Mouse (Mus musculus) limb, embryonic 11.5 days (tissue): ENCODE data around the gene Gpalpp1. TPM values are rescaled to one million over a fixed set of nuclear protein-coding genes. Genes with fewer than 3 reads are reported as not detected.
A peak's percentile ranks its signal among the peaks of the same experiment; 100 is the strongest.

Experiments used
- ATAC-seq: fragments of 200-750 bp; cut with Nextera tagmentation; 2 replicates; pipeline ENCODE4 v1.8.0; 2017; ENCODE audit warnings: low read depth; ENCODE audit not compliant: insufficient number of reproducible peaks, low FRiP score, low TSS enrichment
- DNase-seq: peaks from one replicate; pipeline ENCODE4 v3.0.0-alpha.2; 2015; ENCODE audit warnings: low spot score
- H3K27ac ChIP-seq: fragments of 300-500 bp; sonication (generic); replicated peaks from 2 replicates; pipeline ENCODE4 v1.5.1; 2014; ENCODE audit warnings: low read depth, mild to moderate bottlenecking, low read length
- H3K27me3 ChIP-seq: fragments of 300-500 bp; sonication (generic); 2 replicates; pipeline ENCODE4 v1.6.1; 2014; ENCODE audit warnings: mild to moderate bottlenecking, low read length, mixed read lengths; ENCODE audit not compliant: control insufficient read depth, insufficient read depth
- H3K36me3 ChIP-seq: fragments of 300-500 bp; sonication (generic); 2 replicates; pipeline ENCODE4 v1.6.1; 2014; ENCODE audit warnings: mild to moderate bottlenecking, low read length, moderate library complexity, mixed read lengths; ENCODE audit not compliant: control insufficient read depth, insufficient read depth
- H3K4me1 ChIP-seq: fragments of 300-500 bp; sonication (generic); 2 replicates; pipeline ENCODE4 v1.6.1; 2014; ENCODE audit warnings: low read length, mixed read lengths; ENCODE audit not compliant: control insufficient read depth, insufficient read depth
- H3K4me2 ChIP-seq: fragments of 300-500 bp; sonication (generic); 2 replicates; pipeline ENCODE4 v1.6.1; 2014; ENCODE audit warnings: low read depth, mild to moderate bottlenecking, moderate library complexity; ENCODE audit not compliant: severe bottlenecking
- H3K4me3 ChIP-seq: fragments of 300-500 bp; sonication (generic); 2 replicates; pipeline ENCODE4 v1.5.1; 2014; ENCODE audit warnings: low read depth, low read length
- H3K9ac ChIP-seq: fragments of 300-500 bp; sonication (generic); 2 replicates; pipeline ENCODE4 v1.6.1; 2014; ENCODE audit warnings: mild to moderate bottlenecking, low read length
- H3K9me3 ChIP-seq: fragments of 300-500 bp; sonication (generic); 2 replicates; pipeline ENCODE4 v1.6.1; 2016; ENCODE audit warnings: low read length; ENCODE audit not compliant: control insufficient read depth
- WGBS: fragments of 180-500 bp; shearing (Covaris S2); extraction: QIAGEN DNeasy Blood & Tissue Kit; methylation state at CpG from one replicate; pipeline ENCODE4 v1.1.7; 2014; 5-methylcytosine and 5-hydroxymethylcytosine counted together
- polyA plus RNA-seq: library from polyadenylated mRNA; unstranded; fragments of >200 nt; fragmentation: Nextera tagmentation; extraction: Ambion mirVana; gene quantifications from 2 replicates; pipeline ENCODE4 v1.2.1, GENCODE M21; 2014

Gene Gpalpp1
- polyA plus RNA-seq, 1 experiment from 2014 or later: 15.0 TPM

- no peaks in the 10 kb centered on the region for H3K9me3 ChIP-seq
- H3K27ac ChIP-seq: no peak overlapping the region
- WGBS: 91% methylated on average over 8 of the region's 8 CpGs
- H3K36me3 ChIP-seq: peaks cover 24% of the 10 kb centered on the region
- no peak overlapping the region for H3K4me3 ChIP-seq
- no peak for ATAC-seq
- no peak overlapping the region for H3K4me2 ChIP-seq
- no peaks in the 10 kb centered on the region for H3K4me1 ChIP-seq
- H3K9ac ChIP-seq: no peak overlapping the region
- DNase-seq: no peak
- H3K27me3 ChIP-seq: no peaks in the 10 kb centered on the region
These were observed 12.1 kb upstream of the Gpalpp1 start for GRCm38 (mm10) chr14:76122663-76123058.

GRCm38 (mm10) chr14:76121901-76122662 lies 11.5 kb upstream of the Gpalpp1 start:
- no peak overlapping the region for H3K4me3 ChIP-seq
- H3K27ac ChIP-seq: no peak overlapping the region
- H3K27me3 ChIP-seq: no peaks in the 10 kb centered on the region
- DNase-seq (peak; percentile 61), ATAC-seq (no peak)
- H3K9me3 ChIP-seq: no peaks in the 10 kb centered on the region
- H3K36me3 ChIP-seq: peaks cover 20% of the 10 kb centered on the region
- WGBS: 61% methylated on average over 6 of the region's 6 CpGs
- H3K9ac ChIP-seq: no peak overlapping the region
- no peak overlapping the region for H3K4me2 ChIP-seq
- no peaks in the 10 kb centered on the region for H3K4me1 ChIP-seq

GRCm38 (mm10) chr14:76120472-76120871 lies 9.9 kb upstream of the Gpalpp1 start:
- ATAC-seq (no peak), DNase-seq (no peak)
- H3K9me3 ChIP-seq: no peaks in the 10 kb centered on the region
- H3K27ac ChIP-seq: no peak overlapping the region
- 80% methylated on average over 4 of the region's 4 CpGs for WGBS
- no peak overlapping the region for H3K9ac ChIP-seq
- H3K27me3 ChIP-seq: no peaks in the 10 kb centered on the region
- no peaks in the 10 kb centered on the region for H3K4me1 ChIP-seq
- H3K4me2 ChIP-seq: no peak overlapping the region
- no peak overlapping the region for H3K4me3 ChIP-seq
- H3K36me3 ChIP-seq: peaks cover 19% of the 10 kb centered on the region

GRCm38 (mm10) chr14:76118963-76119362 lies 8.4 kb upstream of the Gpalpp1 start:
- WGBS: 77% methylated on average over 4 of the region's 4 CpGs
- ATAC-seq: no peak
- peaks cover 21% of the 10 kb centered on the region for H3K36me3 ChIP-seq
- no peaks in the 10 kb centered on the region for H3K4me1 ChIP-seq
- no peaks in the 10 kb centered on the region for H3K27me3 ChIP-seq
- H3K4me3 ChIP-seq: no peak overlapping the region
- no peak overlapping the region for H3K9ac ChIP-seq
- no peak overlapping the region for H3K4me2 ChIP-seq
- H3K9me3 ChIP-seq: no peaks in the 10 kb centered on the region
- no peak for DNase-seq
- no peak overlapping the region for H3K27ac ChIP-seq

GRCm38 (mm10) chr14:76115744-76116143 lies 5.2 kb upstream of the Gpalpp1 start:
- WGBS: 92% methylated on average over 5 of the region's 5 CpGs
- no peak overlapping the region for H3K4me3 ChIP-seq
- H3K4me1 ChIP-seq: peaks cover 3% of the 10 kb centered on the region; the same call in 1 of the 2 replicates
- no peak overlapping the region for H3K9ac ChIP-seq
- ATAC-seq: no peak
- no peaks in the 10 kb centered on the region for H3K27me3 ChIP-seq
- no peaks in the 10 kb centered on the region for H3K9me3 ChIP-seq
- no peak overlapping the region for H3K27ac ChIP-seq
- peaks cover 14% of the 10 kb centered on the region for H3K36me3 ChIP-seq
- DNase-seq: no peak
- no peak overlapping the region for H3K4me2 ChIP-seq

GRCm38 (mm10) chr14:76099543-76099942 lies 11.0 kb downstream of the Gpalpp1 start:
- Histone ChIP-seq H3K4me2 (no peak overlapping the region), H3K4me1 (no peaks in the 10 kb centered on the region), H3K9ac (no peak overlapping the region), H3K4me3 (no peak overlapping the region), H3K36me3 (no peaks in the 10 kb centered on the region), H3K9me3 (no peaks in the 10 kb centered on the region), H3K27ac (no peak overlapping the region), H3K27me3 (no peaks in the 10 kb centered on the region)
- 95% methylated on average over 9 of the region's 9 CpGs for WGBS
- DNase-seq (no peak), ATAC-seq (no peak)

- DNase-seq (no peak), ATAC-seq (no peak)
- Histone ChIP-seq H3K9me3 (no peaks in the 10 kb centered on the region), H3K4me3 (no peak overlapping the region), H3K36me3 (no peaks in the 10 kb centered on the region), H3K4me1 (no peaks in the 10 kb centered on the region), H3K4me2 (no peak overlapping the region), H3K27me3 (no peaks in the 10 kb centered on the region), H3K9ac (no peak overlapping the region), H3K27ac (no peak overlapping the region)
- WGBS: 93% methylated on average over 5 of the region's 5 CpGs
These were observed 12.7 kb downstream of the Gpalpp1 start for GRCm38 (mm10) chr14:76097815-76098214.

- DNase-seq (no peak), ATAC-seq (no peak)
- Histone ChIP-seq H3K27me3 (no peaks in the 10 kb centered on the region), H3K9ac (no peak overlapping the region), H3K4me1 (no peaks in the 10 kb centered on the region), H3K4me3 (no peak overlapping the region), H3K9me3 (no peaks in the 10 kb centered on the region), H3K27ac (no peak overlapping the region), H3K4me2 (no peak overlapping the region), H3K36me3 (no peaks in the 10 kb centered on the region)
- WGBS: 94% methylated on average over 7 of the region's 7 CpGs
These were observed 13.3 kb downstream of the Gpalpp1 start for GRCm38 (mm10) chr14:76097244-76097643.

GRCm38 (mm10) chr14:76084188-76084587 lies 26.4 kb downstream of the Gpalpp1 start:
- DNase-seq (no peak), ATAC-seq (no peak)
- no peaks in the 10 kb centered on the region for H3K9me3 ChIP-seq
- 86% methylated on average over 3 of the region's 3 CpGs for WGBS
- no peak overlapping the region for H3K4me3 ChIP-seq
- no peaks in the 10 kb centered on the region for H3K4me1 ChIP-seq
- no peak overlapping the region for H3K4me2 ChIP-seq
- no peak overlapping the region for H3K27ac ChIP-seq
- no peak overlapping the region for H3K9ac ChIP-seq
- H3K36me3 ChIP-seq: no peaks in the 10 kb centered on the region
- H3K27me3 ChIP-seq: no peaks in the 10 kb centered on the region
